Mouse (Mus musculus) kidney, postnatal 0 days (tissue): ENCODE data around the gene Enpp7. TPM values are rescaled to one million over a fixed set of nuclear protein-coding genes. Genes with fewer than 3 reads are reported as not detected.
A peak's percentile ranks its signal among the peaks of the same experiment; 100 is the strongest.

Experiments used
- ATAC-seq: fragments of 200-750 bp; cut with Nextera tagmentation; replicated peaks from 2 replicates; pipeline ENCODE4 v1.8.0; 2017; ENCODE audit warnings: low read depth, moderate number of reproducible peaks, moderate TSS enrichment, moderate library complexity; ENCODE audit not compliant: low FRiP score
- DNase-seq: peaks from one replicate; pipeline ENCODE4 v3.0.0-alpha.2; 2016; ENCODE audit warnings: low spot score
- H3K27ac ChIP-seq: fragments of 300-500 bp; sonication (generic); 2 replicates; pipeline ENCODE4 v1.5.1; 2014; ENCODE audit warnings: mild to moderate bottlenecking
- H3K27me3 ChIP-seq: fragments of 300-500 bp; sonication (generic); 2 replicates; pipeline ENCODE4 v1.6.1; 2014; ENCODE audit warnings: low read length, mixed read lengths; ENCODE audit not compliant: insufficient read depth
- H3K36me3 ChIP-seq: fragments of 300-500 bp; sonication (generic); 2 replicates; pipeline ENCODE4 v1.6.1; 2014; ENCODE audit warnings: low read length, mixed read lengths; ENCODE audit not compliant: insufficient read depth
- H3K4me1 ChIP-seq: fragments of 300-500 bp; sonication (generic); replicated peaks from 2 replicates; pipeline ENCODE4 v1.6.1; 2014; ENCODE audit warnings: antibody characterized with exemption, low read length, mixed read lengths; ENCODE audit not compliant: insufficient read depth
- H3K4me2 ChIP-seq: fragments of 300-500 bp; sonication (generic); 2 replicates; pipeline ENCODE4 v1.6.1; 2014; ENCODE audit warnings: mild to moderate bottlenecking, low read length, moderate library complexity, mixed read lengths
- H3K4me3 ChIP-seq: fragments of 300-500 bp; sonication (generic); replicated peaks from 2 replicates; pipeline ENCODE4 v1.5.1; 2014; ENCODE audit warnings: low read depth, low read length
- H3K9ac ChIP-seq: fragments of 300-500 bp; sonication (generic); 2 replicates; pipeline ENCODE4 v1.6.1; 2014; ENCODE audit warnings: low read depth, low read length
- H3K9me3 ChIP-seq: fragments of 300-500 bp; sonication (generic); replicated peaks from 2 replicates; pipeline ENCODE4 v1.6.1; 2016; ENCODE audit warnings: low read length, inconsistent platforms, mixed read lengths
- CTCF ChIP-seq: IDR thresholded peaks from 2 replicates; pipeline ENCODE4 v1.5.1; 2016; ENCODE audit warnings: antibody characterized with exemption, low read depth, mild to moderate bottlenecking, moderate library complexity
- WGBS: fragments of 180-500 bp; shearing (Covaris S2); extraction: QIAGEN DNeasy Blood & Tissue Kit; methylation state at CpG from one replicate; pipeline ENCODE4 v1.1.7; 2014; 5-methylcytosine and 5-hydroxymethylcytosine counted together
- polyA plus RNA-seq: library from polyadenylated mRNA; unstranded; fragments of >200 nt; fragmentation: Nextera tagmentation; extraction: Ambion mirVana; gene quantifications from 2 replicates; pipeline ENCODE4 v1.2.1, GENCODE M21; 2015

The Enpp7 gene
- polyA plus RNA-seq, 1 experiment from 2014 or later, result not detected

DNA sequence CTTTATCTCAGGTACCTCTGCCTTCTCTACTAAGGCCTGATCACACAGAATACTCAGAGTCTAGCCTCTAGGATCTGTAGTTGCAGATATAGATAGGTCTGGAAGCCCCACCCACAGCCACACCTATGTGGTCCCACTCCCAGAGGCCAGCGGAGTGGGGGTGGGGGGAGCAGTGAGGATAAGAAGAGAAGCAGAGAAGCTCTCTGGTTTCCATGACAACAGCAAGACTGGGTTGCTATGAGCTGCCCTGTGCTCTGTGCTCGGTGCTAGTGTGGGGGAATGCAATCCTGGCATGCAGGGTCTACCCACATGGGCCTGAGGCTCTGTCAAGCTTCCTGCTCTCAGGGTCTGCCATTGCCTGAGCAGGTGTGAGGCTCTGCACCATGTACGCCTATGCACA lies 27.3 kb upstream of the Enpp7 start:
- DNase-seq (no peak), ATAC-seq (no peak)
- Histone ChIP-seq H3K9me3 (no peaks in the 10 kb centered on the region), H3K36me3 (no peaks in the 10 kb centered on the region), H3K27ac (no peak overlapping the region), H3K4me3 (no peak overlapping the region), H3K4me2 (no peak overlapping the region), H3K27me3 (no peaks in the 10 kb centered on the region), H3K9ac (no peak overlapping the region), H3K4me1 (no peaks in the 10 kb centered on the region)
- 63% methylated on average over 3 of the region's 3 CpGs for WGBS
- TF ChIP-seq CTCF, result no peak

DNA sequence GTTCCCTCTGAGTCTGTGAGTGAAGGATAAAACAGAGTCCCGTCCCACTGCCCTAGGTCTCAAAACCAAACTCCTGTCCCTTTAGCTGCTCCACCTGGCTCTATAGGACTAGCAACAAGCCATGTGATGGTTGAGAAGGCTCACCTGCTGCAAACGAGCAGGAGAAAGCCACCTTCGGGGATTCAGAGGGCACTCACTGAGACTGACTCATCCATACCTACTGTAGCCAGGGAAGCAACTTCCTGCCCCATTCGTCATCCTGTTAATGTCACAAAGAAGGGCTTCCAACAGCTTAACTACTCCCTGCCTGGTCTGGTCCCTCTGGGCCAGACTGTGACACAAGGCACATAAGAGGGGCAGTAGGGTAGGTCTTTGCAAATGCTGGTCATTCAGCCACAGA lies 25.5 kb upstream of the Enpp7 start:
- H3K4me3 ChIP-seq, result no peak overlapping the region
- 31% methylated on average over 4 of the region's 4 CpGs for WGBS
- TF ChIP-seq CTCF, result no peak
- H3K4me1 ChIP-seq, result no peaks in the 10 kb centered on the region
- H3K4me2 ChIP-seq, result no peak overlapping the region
- no peak overlapping the region for H3K27ac ChIP-seq
- H3K9me3 ChIP-seq, result no peaks in the 10 kb centered on the region
- H3K9ac ChIP-seq, result no peak overlapping the region
- ATAC-seq (no peak), DNase-seq (no peak)
- H3K36me3 ChIP-seq, result no peaks in the 10 kb centered on the region
- no peaks in the 10 kb centered on the region for H3K27me3 ChIP-seq

DNA sequence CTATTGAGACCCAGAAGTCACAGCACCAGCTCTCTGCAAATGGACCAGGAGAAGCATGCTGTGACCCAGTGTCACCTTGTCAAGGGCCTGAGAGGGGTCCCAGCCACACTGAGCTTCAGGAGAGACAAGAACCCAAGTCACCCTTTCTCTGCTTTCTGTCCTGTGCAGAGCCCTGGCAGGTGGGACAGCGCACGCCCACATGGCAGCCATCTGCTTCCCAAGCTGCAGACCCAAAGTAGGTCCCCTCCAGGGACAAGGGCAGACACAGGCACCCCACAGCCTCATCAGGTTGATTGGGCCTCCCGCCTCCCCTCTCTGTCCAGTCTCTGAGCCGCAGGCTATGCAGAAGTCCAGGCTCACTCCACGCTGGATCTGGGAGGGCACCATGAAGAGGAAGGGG lies 24.1 kb upstream of the Enpp7 start:
- H3K4me2 ChIP-seq, result no peak overlapping the region
- no peaks in the 10 kb centered on the region for H3K4me1 ChIP-seq
- no peak for TF ChIP-seq CTCF

DNA sequence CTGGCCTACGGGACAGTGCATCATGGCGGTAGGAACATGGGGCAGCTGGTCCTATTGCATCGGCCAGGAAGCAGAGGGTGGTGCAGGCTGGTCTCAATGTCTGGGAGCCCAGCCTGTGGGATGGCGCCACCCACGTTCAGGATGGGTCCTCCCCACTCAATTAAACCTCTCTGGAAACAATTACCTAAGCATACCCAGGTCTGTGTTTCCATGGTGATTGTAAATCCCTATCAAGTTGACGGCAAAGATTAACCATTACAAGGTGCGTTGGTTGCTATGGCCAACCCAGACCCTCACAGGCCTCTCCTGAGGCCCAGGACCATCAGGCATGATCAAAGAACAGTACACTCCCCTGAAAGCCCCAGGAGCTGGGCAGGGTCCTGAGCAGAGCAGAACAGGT lies 22.9 kb upstream of the Enpp7 start:
- WGBS, result 47% methylated on average over 7 of the region's 7 CpGs
- Histone ChIP-seq H3K36me3 (no peaks in the 10 kb centered on the region), H3K9me3 (no peaks in the 10 kb centered on the region), H3K4me2 (no peak overlapping the region), H3K4me1 (no peaks in the 10 kb centered on the region), H3K27me3 (no peaks in the 10 kb centered on the region), H3K4me3 (no peak overlapping the region), H3K27ac (no peak overlapping the region), H3K9ac (no peak overlapping the region)
- no peak for DNase-seq
- ATAC-seq, result no peak
- no peak for TF ChIP-seq CTCF

More for the DNA sequence above, 24.1 kb upstream of the Enpp7 start:
- no peaks in the 10 kb centered on the region for H3K9me3 ChIP-seq
- no peak overlapping the region for H3K4me3 ChIP-seq
- H3K27me3 ChIP-seq, result no peaks in the 10 kb centered on the region
- no peaks in the 10 kb centered on the region for H3K36me3 ChIP-seq
- 68% methylated on average over 4 of the region's 5 CpGs for WGBS
- H3K27ac ChIP-seq, result no peak overlapping the region
- H3K9ac ChIP-seq, result no peak overlapping the region
- DNase-seq (no peak), ATAC-seq (no peak)

DNA sequence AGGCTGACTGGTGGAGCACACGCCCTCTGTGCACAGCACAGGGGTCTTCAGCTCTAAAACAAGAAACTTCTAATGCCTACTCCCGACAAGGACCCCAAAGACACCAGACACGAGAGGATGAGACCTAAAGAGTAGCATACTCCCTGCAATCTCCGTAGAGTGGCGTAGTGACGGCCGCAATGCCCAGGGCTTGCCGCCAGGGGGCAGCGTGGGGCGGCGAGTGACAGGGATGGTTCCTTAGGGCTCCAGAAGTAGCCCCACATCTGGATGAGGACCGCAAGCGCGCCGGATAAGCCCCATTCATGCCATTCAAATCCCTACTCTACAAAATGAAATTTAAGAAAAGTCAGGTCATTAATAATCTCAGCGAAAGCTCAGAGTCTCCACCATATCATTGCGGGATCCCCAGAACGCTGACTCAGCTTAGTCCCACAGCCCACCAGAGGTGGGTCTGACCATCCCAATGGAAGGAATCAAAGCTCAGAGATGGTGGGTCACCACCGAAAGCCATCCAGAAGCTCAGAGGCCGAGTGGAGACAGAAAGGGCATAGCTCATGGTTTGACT lies 16.4 kb upstream of the Enpp7 start:
- Histone ChIP-seq H3K9me3 (no peaks in the 10 kb centered on the region), H3K27me3 (no peaks in the 10 kb centered on the region; the same call in 1 of the 2 replicates), H3K36me3 (no peaks in the 10 kb centered on the region), H3K27ac (no peak overlapping the region), H3K4me1 (no peaks in the 10 kb centered on the region), H3K9ac (no peak overlapping the region), H3K4me3 (no peak overlapping the region), H3K4me2 (no peak overlapping the region)
- no peak for ATAC-seq
- peak; percentile 31 for DNase-seq
- TF ChIP-seq CTCF, result peak; percentile 83
- WGBS, result 38% methylated on average over 20 of the region's 20 CpGs

DNA sequence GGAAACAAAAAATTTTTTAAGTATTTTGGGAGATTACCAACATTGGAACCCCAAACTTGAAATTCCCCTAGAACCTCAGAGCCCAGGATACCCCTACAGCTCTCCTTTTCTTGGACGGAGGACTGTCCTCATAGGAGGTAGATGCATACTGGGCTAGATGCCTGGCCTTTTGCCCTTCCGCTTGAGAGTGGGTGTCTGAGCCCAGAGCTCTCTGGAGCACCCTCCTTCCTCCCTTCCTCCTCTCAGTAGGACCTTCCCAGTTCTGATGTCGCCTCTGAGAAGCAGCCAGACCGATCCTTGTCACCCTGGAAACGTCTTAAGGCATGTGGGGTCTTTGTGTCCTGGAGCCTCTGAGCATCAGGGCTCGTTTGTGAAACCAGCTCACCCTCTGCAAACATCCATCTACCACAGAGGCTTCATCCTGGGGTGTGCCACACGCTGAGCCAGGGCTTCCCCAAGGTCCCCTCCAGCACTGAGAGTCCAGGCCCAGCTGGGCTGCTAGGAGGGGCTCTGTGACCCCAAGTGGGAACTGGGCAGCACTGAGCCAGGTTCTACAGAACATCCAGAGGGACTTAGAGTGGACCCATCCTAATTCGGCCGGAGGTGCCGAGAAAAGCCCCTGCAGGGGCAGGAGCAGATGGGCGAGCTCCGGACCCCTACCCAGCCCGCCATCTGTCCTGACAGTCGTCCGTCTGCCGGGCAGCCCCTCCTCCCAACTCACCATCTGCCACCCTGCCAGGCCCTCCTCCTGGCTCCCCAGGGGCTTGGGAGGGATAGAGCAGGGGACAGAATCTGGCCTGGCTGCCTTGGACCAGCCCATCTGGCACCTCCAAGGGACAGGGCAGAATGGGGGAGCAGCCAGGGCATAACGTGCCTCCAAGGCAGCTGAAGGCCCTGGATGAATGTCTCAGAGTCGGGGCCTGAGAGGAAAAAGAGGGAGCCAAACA lies 15.3 kb upstream of the Enpp7 start:
- Histone ChIP-seq H3K27ac (no peak overlapping the region), H3K4me3 (no peak overlapping the region), H3K27me3 (no peaks in the 10 kb centered on the region; the same call in 1 of the 2 replicates), H3K4me2 (no peak overlapping the region), H3K36me3 (no peaks in the 10 kb centered on the region), H3K9me3 (no peaks in the 10 kb centered on the region), H3K9ac (no peak overlapping the region), H3K4me1 (no peaks in the 10 kb centered on the region)
- DNase-seq, result no peak
- ATAC-seq, result no peak
- no peak for TF ChIP-seq CTCF
- 42% methylated on average over 18 of the region's 18 CpGs for WGBS
